Mouse (Mus musculus): ENCODE results near the gene Zfp13. TPM values are rescaled to one million over a fixed set of nuclear protein-coding genes. Genes with fewer than 3 reads are reported as not detected.

Zfp13 gene
- total and polyA plus RNA-seq, 2 experiments from 2014 or later = 21.5 to 44.0 TPM

DNA sequence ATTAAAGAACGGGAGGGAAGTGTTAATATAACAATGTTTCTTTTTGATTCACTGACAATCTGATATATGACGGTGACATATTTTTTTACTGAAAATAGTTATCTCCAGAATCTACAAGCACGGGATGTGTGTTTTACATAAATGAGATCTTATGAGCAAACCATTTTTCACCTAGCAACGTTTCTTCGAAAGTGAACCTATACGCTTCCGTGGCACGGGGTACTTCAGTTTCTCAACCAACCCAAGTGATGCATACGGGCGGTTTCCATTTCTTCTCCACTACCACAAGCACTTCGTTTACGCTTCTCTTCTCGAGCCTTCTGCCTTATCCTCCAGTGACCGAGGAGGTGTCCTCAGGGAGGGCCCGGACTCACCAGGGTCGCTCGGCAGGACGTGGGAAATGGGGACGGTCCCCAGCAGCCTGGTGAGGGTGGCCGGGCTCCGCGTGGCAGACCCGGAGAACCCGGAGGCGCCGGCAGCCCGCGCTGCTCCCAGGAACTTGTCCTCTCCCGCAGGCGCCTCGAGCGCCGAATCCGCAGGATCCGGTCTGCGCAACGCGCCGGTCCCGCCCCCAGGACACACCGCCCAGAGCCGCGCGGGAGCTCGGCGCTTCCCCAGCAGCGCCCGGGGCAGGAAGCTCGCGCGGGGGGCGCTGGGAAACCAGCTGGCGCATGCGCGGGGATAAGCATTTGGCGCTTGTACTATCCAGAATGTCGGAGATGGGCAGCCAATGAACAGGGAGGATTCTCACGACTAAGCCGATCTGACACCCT lies 35.5 kb downstream of the Zfp13 start, which contains the start of gene Zfp213:
Gene Zfp213 (minus strand): TSS at position 644 of the 773 bp plus-strand sequence.
- DNase-seq (ENCODE audit: low spot score) (peak; percentile 99), ATAC-seq (peak; percentile 97)
- no peaks in the 10 kb centered on the region for H3K9me3 ChIP-seq (ENCODE audit: low read length)
- WGBS = under 1% methylated on average over 59 of the region's 59 CpGs
- H3K4me1 ChIP-seq (ENCODE audit: insufficient read depth, low read length) = 0 out of 2 replicates have a peak, but pooled peaks cover 5% of the 10 kb centered on the region
- no peaks in the 10 kb centered on the region for H3K27me3 ChIP-seq (ENCODE audit: insufficient read depth, low read length)
- H3K4me3 ChIP-seq (ENCODE audit: low read length) = peak within 1 kb of the TSS; percentile 81
- H3K9ac ChIP-seq (replicated peaks; ENCODE audit: low read length) = peak within 1 kb of the TSS; percentile 92
- no peak for TF ChIP-seq CTCF (IDR thresholded peaks at IDR 0.05; ENCODE audit: low read depth)
- peaks cover 13% of the 10 kb centered on the region; the same call in 1 of the 2 replicates for H3K36me3 ChIP-seq (ENCODE audit: insufficient read depth, low read length)
- H3K4me2 ChIP-seq (ENCODE audit: low read depth, low read length) = peak within 1 kb of the TSS; percentile 71
- peak within 1 kb of the TSS; percentile 96 for H3K27ac ChIP-seq

DNA sequence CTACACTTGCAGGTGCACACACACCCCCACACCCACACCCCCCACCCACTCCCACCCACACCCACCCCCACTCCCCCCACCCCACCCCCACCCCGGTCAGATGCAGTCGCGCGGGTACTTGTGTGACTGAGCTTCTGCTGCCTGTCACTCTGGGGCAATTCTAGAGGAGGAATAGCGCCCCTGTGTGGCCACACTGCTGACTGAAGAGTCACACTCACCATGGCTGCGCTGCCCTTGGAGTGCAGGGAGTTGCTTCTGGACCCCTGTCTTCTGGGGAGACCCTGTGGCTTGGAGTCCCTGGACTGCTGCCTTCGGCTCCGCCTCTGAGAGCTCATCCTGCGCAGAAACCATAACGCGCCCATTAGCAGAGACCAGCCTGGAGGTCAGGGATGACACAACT lies 39.5 kb downstream of the Zfp13 start:
- no peak overlapping the region for H3K27ac ChIP-seq
- TF ChIP-seq CTCF (IDR thresholded peaks at IDR 0.05; ENCODE audit: low read depth) = peak; percentile 57
- H3K9ac ChIP-seq (replicated peaks; ENCODE audit: low read length) = no peak overlapping the region
- no peak for ATAC-seq
- peaks cover 40% of the 10 kb centered on the region for H3K36me3 ChIP-seq (ENCODE audit: insufficient read depth, low read length)
- no peak for DNase-seq (ENCODE audit: low spot score)
- WGBS = 49% methylated on average over 11 of the region's 11 CpGs
- no peak overlapping the region for H3K4me3 ChIP-seq (ENCODE audit: low read length)
- no peaks in the 10 kb centered on the region for H3K27me3 ChIP-seq (ENCODE audit: insufficient read depth, low read length)
- H3K4me2 ChIP-seq (ENCODE audit: low read depth, low read length) = no peak overlapping the region
- H3K9me3 ChIP-seq (ENCODE audit: low read length) = no peaks in the 10 kb centered on the region
- 0 out of 2 replicates have a peak, but pooled peaks cover 3% of the 10 kb centered on the region for H3K4me1 ChIP-seq (ENCODE audit: insufficient read depth, low read length)

GRCm38 (mm10) chr17:23555243-23555916 lies 43.9 kb downstream of the Zfp13 start:
- Histone ChIP-seq H3K4me1 (ENCODE audit: insufficient read depth, low read length) (peaks cover 6% of the 10 kb centered on the region; the same call in 1 of the 2 replicates), H3K4me2 (ENCODE audit: low read depth, low read length) (no peak overlapping the region), H3K36me3 (ENCODE audit: insufficient read depth, low read length) (peaks cover 34% of the 10 kb centered on the region), H3K4me3 (ENCODE audit: low read length) (no peak overlapping the region), H3K27me3 (ENCODE audit: insufficient read depth, low read length) (no peaks in the 10 kb centered on the region), H3K9me3 (ENCODE audit: low read length) (no peaks in the 10 kb centered on the region), H3K27ac (no peak overlapping the region), H3K9ac (replicated peaks; ENCODE audit: low read length) (no peak overlapping the region)
- DNase-seq (ENCODE audit: low spot score) (no peak), ATAC-seq (no peak)
- no peak for TF ChIP-seq CTCF (IDR thresholded peaks at IDR 0.05; ENCODE audit: low read depth)
- 80% methylated on average over 7 of the region's 7 CpGs for WGBS

DNA sequence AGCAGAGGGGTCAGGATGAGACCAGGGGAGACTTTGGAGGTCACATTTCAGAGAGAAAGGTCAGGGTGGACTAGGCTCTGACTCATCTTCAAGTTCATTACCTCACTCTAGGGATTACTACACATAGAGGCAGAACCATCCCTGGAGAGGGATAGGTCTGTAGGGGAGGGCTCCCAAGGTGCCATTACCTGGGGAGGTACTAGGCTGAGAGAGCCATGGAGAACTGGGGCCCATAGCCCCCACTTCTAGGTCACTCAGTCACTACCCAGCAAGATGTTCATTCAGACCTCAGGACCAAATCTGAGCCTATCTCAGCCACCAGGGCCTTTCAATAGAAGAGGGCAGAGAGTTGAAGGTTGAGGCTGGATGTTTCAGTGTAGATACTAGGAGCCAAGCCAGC lies 45.0 kb downstream of the Zfp13 start:
- Histone ChIP-seq H3K36me3 (ENCODE audit: insufficient read depth, low read length) (peaks cover 34% of the 10 kb centered on the region), H3K9me3 (ENCODE audit: low read length) (no peaks in the 10 kb centered on the region), H3K4me1 (ENCODE audit: insufficient read depth, low read length) (peaks cover 6% of the 10 kb centered on the region; the same call in 1 of the 2 replicates), H3K27ac (no peak overlapping the region), H3K4me2 (ENCODE audit: low read depth, low read length) (no peak overlapping the region), H3K4me3 (ENCODE audit: low read length) (no peak overlapping the region), H3K27me3 (ENCODE audit: insufficient read depth, low read length) (no peaks in the 10 kb centered on the region), H3K9ac (replicated peaks; ENCODE audit: low read length) (no peak overlapping the region)
- ATAC-seq (no peak), DNase-seq (ENCODE audit: low spot score) (no peak)
- no peak for TF ChIP-seq CTCF (IDR thresholded peaks at IDR 0.05; ENCODE audit: low read depth)

GRCm38 (mm10) chr17:23553634-23554120 lies 45.6 kb downstream of the Zfp13 start:
- 52% methylated on average over 1 of the region's 1 CpGs for WGBS
- Histone ChIP-seq H3K27ac (no peak overlapping the region), H3K4me1 (ENCODE audit: insufficient read depth, low read length) (peaks cover 6% of the 10 kb centered on the region; the same call in 1 of the 2 replicates), H3K36me3 (ENCODE audit: insufficient read depth, low read length) (peaks cover 29% of the 10 kb centered on the region), H3K9ac (replicated peaks; ENCODE audit: low read length) (no peak overlapping the region), H3K4me2 (ENCODE audit: low read depth, low read length) (no peak overlapping the region), H3K4me3 (ENCODE audit: low read length) (no peak overlapping the region), H3K27me3 (ENCODE audit: insufficient read depth, low read length) (no peaks in the 10 kb centered on the region), H3K9me3 (ENCODE audit: low read length) (no peaks in the 10 kb centered on the region)
- TF ChIP-seq CTCF (IDR thresholded peaks at IDR 0.05; ENCODE audit: low read depth) = no peak
- DNase-seq (ENCODE audit: low spot score) = no peak
- ATAC-seq = no peak

GRCm38 (mm10) chr17:23552896-23553633 lies 46.2 kb downstream of the Zfp13 start:
- H3K4me2 ChIP-seq (ENCODE audit: low read depth, low read length) = no peak overlapping the region
- H3K36me3 ChIP-seq (ENCODE audit: insufficient read depth, low read length) = peaks cover 27% of the 10 kb centered on the region
- no peak overlapping the region for H3K4me3 ChIP-seq (ENCODE audit: low read length)
- no peak for ATAC-seq
- no peak for DNase-seq (ENCODE audit: low spot score)
- no peaks in the 10 kb centered on the region for H3K27me3 ChIP-seq (ENCODE audit: insufficient read depth, low read length)
- no peak overlapping the region for H3K27ac ChIP-seq
- no peak overlapping the region for H3K9ac ChIP-seq (replicated peaks; ENCODE audit: low read length)
- no peak for TF ChIP-seq CTCF (IDR thresholded peaks at IDR 0.05; ENCODE audit: low read depth)
- WGBS = 86% methylated on average over 8 of the region's 8 CpGs
- no peaks in the 10 kb centered on the region for H3K9me3 ChIP-seq (ENCODE audit: low read length)
- peaks cover 6% of the 10 kb centered on the region; the same call in 1 of the 2 replicates for H3K4me1 ChIP-seq (ENCODE audit: insufficient read depth, low read length)
